Mouse (Mus musculus): Measurements from ENCODE around the gene Atp5g1.

Gene Atp5g1

GRCm38 (mm10) chr11:96028130-96028529, 47.3 kb downstream of the Atp5g1 start:
- DNase-seq (ENCODE audit: low spot score in 2 of 2), result no peak

DNA sequence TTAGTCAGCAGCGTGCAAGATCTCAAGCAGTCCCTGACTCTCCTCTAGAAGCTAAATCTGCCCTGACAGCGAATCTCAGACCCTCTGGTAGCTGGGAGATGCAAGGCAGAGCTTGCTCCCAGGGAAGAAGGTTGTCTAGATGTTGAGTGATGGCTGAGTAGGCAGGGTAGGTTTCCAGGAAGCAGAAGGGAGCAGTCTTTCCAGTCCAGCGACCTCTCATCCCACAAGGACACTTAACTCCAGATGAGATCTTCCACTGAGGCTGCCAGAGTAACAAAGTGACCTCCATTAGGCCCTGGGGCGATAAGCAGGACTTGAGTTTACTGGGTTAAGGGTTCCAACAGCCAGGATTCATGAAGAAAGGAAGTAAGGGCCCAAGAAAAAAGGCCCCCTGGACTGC, 54.8 kb downstream of the Atp5g1 start:
- DNase-seq (ENCODE audit: low spot score in 2 of 2), result no peak

All from spleen, postnatal 10 days (tissue).